Mouse (Mus musculus): Measurements from ENCODE around the gene Arhgap42. TPM values are rescaled to one million over a fixed set of nuclear protein-coding genes. Genes with fewer than 3 reads are reported as not detected.

Gene Arhgap42
- total RNA-seq (2021) = 10 to 100 TPM; 27.8 to 29.3 TPM
- long read RNA-seq, experiment 1, partial matches to known transcripts = 1 of 3 reads
- long read RNA-seq, experiment 1, other reads (novel, unspliced or antisense) = 2 of 3 reads
- long read RNA-seq, experiment 2, partial matches to known transcripts = 2 of 4 reads
- long read RNA-seq, experiment 2, other reads (novel, unspliced or antisense) = 1 of 4 reads

- DNase-seq (ENCODE audit: low spot score in 2 of 2) = peak; percentile 44 to 48
Observed at GRCm38 (mm10) chr9:9238438-9239391, at the start of gene Arhgap42. TSS of gene Arhgap42 (minus strand) at chr9:9239101.

- no peak for DNase-seq (ENCODE audit: low spot score in 2 of 2)
Observed at GRCm38 (mm10) chr9:9288140-9288539, 49.2 kb upstream of the Arhgap42 start.

- DNase-seq (ENCODE audit: low spot score in 2 of 2) = no peak
Observed at GRCm38 (mm10) chr9:9269305-9269704, 30.4 kb upstream of the Arhgap42 start.

- DNase-seq (ENCODE audit: low spot score in 2 of 2) = no peak
Observed at GRCm38 (mm10) chr9:9267606-9268601, 29.0 kb upstream of the Arhgap42 start.

GRCm38 (mm10) chr9:9263543-9263942 lies 24.6 kb upstream of the Arhgap42 start:
- DNase-seq (ENCODE audit: low spot score in 2 of 2) = no peak

GRCm38 (mm10) chr9:9262479-9262878 lies 23.6 kb upstream of the Arhgap42 start:
- no peak for DNase-seq (ENCODE audit: low spot score in 2 of 2)

GRCm38 (mm10) chr9:9254764-9255163 lies 15.9 kb upstream of the Arhgap42 start:
- DNase-seq (ENCODE audit: low spot score in 2 of 2) = no peak

GRCm38 (mm10) chr9:9248529-9248928 lies 9.6 kb upstream of the Arhgap42 start:
- no peak for DNase-seq (ENCODE audit: low spot score in 2 of 2)

- no peak for DNase-seq (ENCODE audit: low spot score in 2 of 2)
Observed at GRCm38 (mm10) chr9:9245994-9246393, 7.1 kb upstream of the Arhgap42 start.

GRCm38 (mm10) chr9:9243834-9244233 lies 4.9 kb upstream of the Arhgap42 start:
- DNase-seq (ENCODE audit: low spot score in 2 of 2) = no peak

- DNase-seq (ENCODE audit: low spot score in 2 of 2) = no peak
Observed at GRCm38 (mm10) chr9:9241202-9241795, 2.4 kb upstream of the Arhgap42 start.

GRCm38 (mm10) chr9:9237511-9237910 lies 1.4 kb downstream of the Arhgap42 start:
- no peak for DNase-seq (ENCODE audit: low spot score in 2 of 2)

- DNase-seq (ENCODE audit: low spot score in 2 of 2) = no peak
Observed at GRCm38 (mm10) chr9:9229662-9230061, 9.2 kb downstream of the Arhgap42 start.

GRCm38 (mm10) chr9:9224837-9225236 lies 14.1 kb downstream of the Arhgap42 start:
- no peak for DNase-seq (ENCODE audit: low spot score in 2 of 2)

- no peak for DNase-seq (ENCODE audit: low spot score in 2 of 2)
Observed at GRCm38 (mm10) chr9:9223384-9223783, 15.5 kb downstream of the Arhgap42 start.

- DNase-seq (ENCODE audit: low spot score in 2 of 2) = no peak
Observed at GRCm38 (mm10) chr9:9221950-9222486, 16.9 kb downstream of the Arhgap42 start.

- DNase-seq (ENCODE audit: low spot score in 2 of 2) = no peak
Observed at GRCm38 (mm10) chr9:9221185-9221584, 17.7 kb downstream of the Arhgap42 start.

GRCm38 (mm10) chr9:9218301-9218700 lies 20.6 kb downstream of the Arhgap42 start:
- DNase-seq (ENCODE audit: low spot score in 2 of 2) = no peak

GRCm38 (mm10) chr9:9214849-9215248 lies 24.1 kb downstream of the Arhgap42 start:
- no peak for DNase-seq (ENCODE audit: low spot score in 2 of 2)

GRCm38 (mm10) chr9:9214296-9214695 lies 24.6 kb downstream of the Arhgap42 start:
- DNase-seq (ENCODE audit: low spot score in 2 of 2) = no peak
